ENCODE assay signal across 13 mouse cellular contexts in the genomic region with DNA sequence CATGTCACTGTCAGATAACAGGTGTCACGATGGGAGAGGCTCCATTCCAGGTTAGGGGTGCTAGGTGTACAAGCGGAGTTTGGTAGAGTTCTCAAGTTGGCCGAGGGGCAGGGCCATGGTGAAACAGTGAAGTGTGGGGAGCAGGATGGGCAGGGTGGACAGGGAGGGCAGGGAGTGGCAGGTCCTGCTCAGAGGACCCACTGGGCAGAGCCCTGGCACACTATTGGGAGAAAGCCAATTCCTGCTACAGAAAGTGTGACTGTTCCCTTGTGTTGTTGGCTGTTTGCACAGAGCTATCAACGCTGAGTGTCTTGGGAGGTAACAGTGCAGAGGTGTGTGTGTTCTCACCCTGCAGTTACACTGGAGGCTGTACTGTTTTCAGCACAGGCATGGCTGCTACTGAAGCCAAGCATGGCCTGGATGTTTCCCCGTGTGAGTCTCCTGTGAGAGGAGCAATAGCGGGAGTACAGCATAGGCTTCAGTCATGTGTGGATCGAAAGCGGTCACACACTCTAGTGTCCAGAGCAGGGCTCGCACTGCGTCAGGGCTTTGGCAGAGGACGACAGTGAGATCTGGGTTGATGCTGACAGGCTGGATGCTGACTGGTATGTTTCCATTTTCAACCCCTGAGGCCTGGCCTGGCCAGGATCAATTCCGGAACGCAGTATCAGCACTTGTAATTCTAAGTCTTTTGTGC.
DNase-seq lines count a peak whose midpoint lies in the region; ATAC-seq and TF ChIP-seq lines count a peak whose summit lies in the region.
"Had no signal": no experiment of that assay in that cellular context is flagged by ENCODE, and none has a peak within 500 bp of the region (broad histone marks: within the 10 kb centered on the region; RNA-seq: fewer than 3 reads in every experiment).

No protein-coding gene starts in this region.

- H3K4me2 ChIP-seq in heart, embryonic 11.5 days = no peak overlapping the region
- H3K4me2 ChIP-seq in midbrain, postnatal 0 days (ENCODE audit: low read depth, low read length, poor library complexity, severe bottlenecking) = no peak overlapping the region
- H3K4me2 ChIP-seq in midbrain, embryonic 14.5 days (ENCODE audit: low read length) = no peak overlapping the region
- H3K4me2 ChIP-seq in heart, embryonic 15.5 days = no peak overlapping the region
- H3K4me2 ChIP-seq: liver, embryonic 15.5 days; neural tube, embryonic 12.5 days had no signal

- WGBS in heart, embryonic 11.5 days (ENCODE audit: insufficient replicate concordance) = 50% methylated on average over 13 of the region's 13 CpGs
- WGBS in midbrain, postnatal 0 days = 78% methylated on average over 13 of the region's 13 CpGs
- 86% methylated on average over 13 of the region's 13 CpGs for WGBS in midbrain, embryonic 14.5 days
- WGBS in heart, embryonic 15.5 days = 39% methylated on average over 13 of the region's 13 CpGs

- H3K27me3 ChIP-seq in heart, embryonic 11.5 days (ENCODE audit: control insufficient read depth, insufficient read depth, low read length) = no peaks in the 10 kb centered on the region
- H3K27me3 ChIP-seq in midbrain, postnatal 0 days (ENCODE audit: insufficient read depth, low read length) = no peaks in the 10 kb centered on the region
- no peaks in the 10 kb centered on the region for H3K27me3 ChIP-seq in midbrain, embryonic 14.5 days (ENCODE audit: control insufficient read depth, insufficient read depth, low read length)
- H3K27me3 ChIP-seq in heart, embryonic 15.5 days = no peaks in the 10 kb centered on the region
- H3K27me3 ChIP-seq: liver, embryonic 15.5 days; neural tube, embryonic 12.5 days had no signal

- H3K9ac ChIP-seq in heart, embryonic 11.5 days (ENCODE audit: low read depth, low read length) = no peak overlapping the region
- H3K9ac ChIP-seq in midbrain, postnatal 0 days (replicated peaks; ENCODE audit: low read length, poor library complexity, severe bottlenecking) = no peak overlapping the region
- H3K9ac ChIP-seq in midbrain, embryonic 14.5 days (replicated peaks; ENCODE audit: low read length) = no peak overlapping the region
- H3K9ac ChIP-seq in heart, embryonic 15.5 days = no peak overlapping the region
- H3K9ac ChIP-seq: liver, embryonic 15.5 days; neural tube, embryonic 12.5 days had no signal

- H3K36me3 ChIP-seq in heart, embryonic 11.5 days (ENCODE audit: control insufficient read depth, insufficient read depth, low read length) = no peaks in the 10 kb centered on the region
- H3K36me3 ChIP-seq in midbrain, postnatal 0 days (ENCODE audit: insufficient read depth, low read length) = no peaks in the 10 kb centered on the region
- no peaks in the 10 kb centered on the region for H3K36me3 ChIP-seq in midbrain, embryonic 14.5 days (ENCODE audit: control insufficient read depth, insufficient read depth, low read length)
- H3K36me3 ChIP-seq in heart, embryonic 15.5 days = no peaks in the 10 kb centered on the region
- H3K36me3 ChIP-seq: liver, embryonic 15.5 days; neural tube, embryonic 12.5 days had no signal

- H3K4me1 ChIP-seq in heart, embryonic 11.5 days (ENCODE audit: control insufficient read depth, insufficient read depth, low read length) = peaks cover 43% of the 10 kb centered on the region
- H3K4me1 ChIP-seq in midbrain, postnatal 0 days (ENCODE audit: insufficient read depth, low read length) = no peaks in the 10 kb centered on the region
- H3K4me1 ChIP-seq in midbrain, embryonic 14.5 days (ENCODE audit: control insufficient read depth, insufficient read depth, low read length) = peaks cover 10% of the 10 kb centered on the region
- peaks cover 57% of the 10 kb centered on the region for H3K4me1 ChIP-seq in heart, embryonic 15.5 days (replicated peaks)

- no peak overlapping the region for H3K4me3 ChIP-seq in heart, embryonic 11.5 days (ENCODE audit: low read depth, low read length)
- H3K4me3 ChIP-seq in midbrain, postnatal 0 days (ENCODE audit: low read depth, low read length) = no peak overlapping the region
- H3K4me3 ChIP-seq in midbrain, embryonic 14.5 days (replicated peaks; ENCODE audit: low read depth, low read length) = no peak overlapping the region
- H3K4me3 ChIP-seq in heart, embryonic 15.5 days = no peak overlapping the region; the same call in 1 of the 2 replicates
- H3K4me3 ChIP-seq: embryonic facial prominence, embryonic 10.5 days; liver, embryonic 15.5 days; neural tube, embryonic 12.5 days had no signal

- no peak for ATAC-seq in heart, embryonic 11.5 days (replicated peaks; ENCODE audit: insufficient number of reproducible peaks, low FRiP score, low TSS enrichment)
- ATAC-seq in midbrain, postnatal 0 days (ENCODE audit: low FRiP score) = peak; percentile 25; the same call in 1 of the 2 replicates
- no peak for ATAC-seq in midbrain, embryonic 14.5 days (ENCODE audit: low FRiP score, low TSS enrichment)
- ATAC-seq in heart, embryonic 15.5 days (replicated peaks; ENCODE audit: insufficient number of reproducible peaks, insufficient read depth, low FRiP score, low read depth) = peak; percentile 70; the same call in 1 of the 2 replicates
- ATAC-seq: inflammation-experienced regulatory T-cells, adult 6 months had no signal

- intact Hi-C loops in heart, postnatal 25 days (cut with DNase I) = no loop called here

- no peak for DNase-seq in heart, postnatal 25 days (ENCODE audit: low spot score)
- DNase-seq in midbrain, postnatal 0 days (ENCODE audit: low spot score) = no peak
- DNase-seq in midbrain, embryonic 14.5 days = no peak
- DNase-seq in left cerebral cortex, adult 11 months (ENCODE audit: low spot score) = no peak
- no peak for DNase-seq in frontal cortex, postnatal 10 days (ENCODE audit: low spot score in 2 of 2)
- DNase-seq: gastrocnemius, postnatal 10 days; thymus, postnatal 36 days had no signal

- no peaks in the 10 kb centered on the region for H3K9me3 ChIP-seq in heart, embryonic 11.5 days (replicated peaks; ENCODE audit: control insufficient read depth, low read length)
- no peaks in the 10 kb centered on the region for H3K9me3 ChIP-seq in midbrain, postnatal 0 days (ENCODE audit: low read length)
- no peaks in the 10 kb centered on the region for H3K9me3 ChIP-seq in midbrain, embryonic 14.5 days (ENCODE audit: control insufficient read depth, low read length)
- H3K9me3 ChIP-seq in heart, embryonic 15.5 days (replicated peaks) = no peaks in the 10 kb centered on the region
- H3K9me3 ChIP-seq: embryonic facial prominence, embryonic 10.5 days; liver, embryonic 15.5 days; neural tube, embryonic 12.5 days had no signal

- no peak for TF ChIP-seq CTCF in midbrain, postnatal 0 days (IDR thresholded peaks at IDR 0.05)

- H3K27ac ChIP-seq in heart, embryonic 11.5 days (ENCODE audit: low read depth, low read length) = peak overlapping the region; percentile 50
- no peak overlapping the region for H3K27ac ChIP-seq in midbrain, postnatal 0 days (ENCODE audit: low read depth, low read length)
- no peak overlapping the region for H3K27ac ChIP-seq in midbrain, embryonic 14.5 days (replicated peaks; ENCODE audit: low read depth, low read length)
- H3K27ac ChIP-seq in heart, embryonic 15.5 days = peak overlapping the region; percentile 75
- H3K27ac ChIP-seq: embryonic facial prominence, embryonic 10.5 days; liver, embryonic 15.5 days; neural tube, embryonic 12.5 days had no signal

Comparison
In these comparisons a context has a peak if more than half of its experiments do, and no peak if none do; other contexts are left out.
1. ATAC-seq: peak in midbrain, postnatal 0 days (single experiment) and heart, embryonic 15.5 days (single experiment); none in heart, embryonic 11.5 days (single experiment) and midbrain, embryonic 14.5 days (single experiment).
2. H3K27ac ChIP-seq: peak in heart, embryonic 11.5 days (single experiment) and heart, embryonic 15.5 days (single experiment); none in midbrain, postnatal 0 days (single experiment) and midbrain, embryonic 14.5 days (single experiment).